Mouse (Mus musculus) urinary bladder, adult 18-20 months (tissue): ENCODE results near the gene Gm2a.
"Not testable (repeated sequence)": the region's sequence is repeated elsewhere in the genome, so short reads cannot be mapped to it uniquely, and the experiment has no call there.

Source experiments
- DNase-seq, 2 experiments: peaks; one replicate each; pipeline ENCODE4 v3.0.0; 2022; ENCODE audit warnings: low spot score in 2 of 2, mixed read lengths in 2 of 2

The Gm2a gene

DNA sequence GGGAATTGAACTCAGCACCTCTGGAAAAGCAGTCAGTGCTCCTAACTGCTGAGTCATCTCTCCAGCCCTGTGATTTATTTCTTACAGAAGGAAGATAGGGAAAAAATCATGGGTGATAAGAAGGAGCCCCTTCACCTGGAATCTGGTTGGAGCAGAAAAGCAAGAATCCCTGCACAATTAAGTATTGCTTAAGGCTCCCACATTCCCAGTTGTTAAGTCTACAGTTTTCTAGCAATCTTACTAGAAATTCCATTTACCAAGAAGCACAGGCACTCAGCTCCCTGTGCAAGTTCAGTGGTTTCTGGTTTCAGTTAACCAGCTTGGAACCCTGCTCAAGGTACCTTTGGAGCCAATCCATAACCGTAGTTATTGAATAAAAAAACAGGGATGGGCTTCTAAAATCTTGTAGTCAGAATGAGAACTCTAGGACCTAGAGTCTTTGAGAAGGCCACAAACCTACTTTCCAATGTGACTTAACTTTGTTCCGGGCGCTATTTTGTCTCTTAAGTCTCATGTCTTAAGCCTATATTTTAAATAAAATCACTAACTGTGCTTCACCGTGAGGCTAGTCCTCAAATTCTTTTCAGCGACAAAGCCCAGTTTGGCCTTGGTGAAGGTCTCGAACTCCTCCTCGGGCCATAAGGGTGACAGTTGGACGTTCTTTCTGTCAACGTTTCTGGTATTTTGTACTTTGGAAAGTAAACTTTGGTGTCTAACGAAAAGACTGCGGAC lies 1.0 kb upstream of the Gm2a start:
- DNase-seq = no peak

DNA sequence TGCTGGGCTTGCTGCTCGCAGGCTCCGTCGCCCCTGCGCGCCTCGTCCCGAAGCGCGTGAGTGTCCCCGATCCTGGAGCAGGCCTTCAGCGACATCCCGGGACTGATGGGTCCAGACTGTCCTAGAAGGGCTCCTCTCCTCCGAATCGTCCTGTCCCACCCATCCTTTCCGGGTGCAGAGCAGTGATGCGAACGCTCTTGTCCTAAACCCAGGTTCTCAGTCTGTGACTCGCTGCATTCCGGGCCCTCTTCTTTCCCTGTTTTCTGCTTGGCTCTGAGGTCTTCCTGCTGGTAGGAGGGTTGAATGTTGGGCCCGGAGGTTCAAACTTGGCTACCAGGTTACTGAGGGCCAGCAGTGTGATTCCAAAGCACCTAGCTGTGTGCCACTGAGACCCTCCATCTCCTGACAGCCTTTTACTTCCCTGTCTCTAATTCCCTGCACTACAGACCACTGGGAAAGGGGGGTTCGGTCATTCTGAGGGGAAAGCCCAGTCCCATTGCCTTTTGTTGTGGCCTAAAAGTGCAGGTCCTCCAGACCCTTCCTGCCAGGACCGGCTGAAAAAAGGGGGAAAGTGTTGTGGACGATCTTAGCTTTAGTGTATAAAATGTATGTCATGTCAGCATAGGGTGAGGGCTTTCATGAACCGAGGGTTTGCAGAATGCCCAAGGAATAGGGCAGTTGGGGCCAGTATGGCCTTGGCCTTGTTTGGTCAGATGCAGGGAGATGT lies 437 bp downstream of the Gm2a start:
- no peak for DNase-seq

DNA sequence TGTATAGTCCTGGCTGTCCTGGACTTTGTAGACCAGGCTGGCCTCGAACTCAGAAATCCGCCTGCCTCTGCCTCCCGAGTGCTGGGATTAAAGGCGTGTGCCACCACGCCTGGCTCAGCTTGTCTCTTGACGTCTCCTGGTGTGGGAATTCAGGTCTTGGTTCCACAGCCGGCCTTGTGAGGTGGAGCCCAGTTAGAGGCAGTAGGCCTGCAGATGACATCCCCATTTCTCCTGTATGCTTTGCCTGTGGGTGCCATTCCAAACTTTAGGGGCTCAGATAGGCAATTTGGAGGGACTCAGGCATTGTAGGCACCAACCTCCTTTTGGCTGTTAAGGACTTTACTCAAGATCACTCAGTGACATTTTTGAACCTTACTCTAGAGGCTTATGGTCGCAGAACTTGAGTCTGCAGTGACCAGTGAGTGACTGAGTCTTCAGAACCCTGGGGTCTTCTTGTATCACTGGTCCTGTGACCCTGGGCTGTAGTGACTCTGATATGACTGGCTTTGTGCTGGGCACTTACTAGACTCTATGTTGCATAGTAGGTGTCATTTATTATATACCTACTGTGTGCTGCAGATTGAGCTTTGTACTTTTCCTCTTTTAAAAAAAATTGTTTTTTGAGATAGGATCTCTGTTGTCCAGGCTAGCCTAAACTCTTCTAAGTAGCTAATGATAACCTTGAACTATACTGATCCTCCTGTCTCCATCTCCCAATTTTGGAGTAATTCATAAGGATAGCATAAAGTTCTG lies 1.3 kb downstream of the Gm2a start:
- DNase-seq = no peak

DNA sequence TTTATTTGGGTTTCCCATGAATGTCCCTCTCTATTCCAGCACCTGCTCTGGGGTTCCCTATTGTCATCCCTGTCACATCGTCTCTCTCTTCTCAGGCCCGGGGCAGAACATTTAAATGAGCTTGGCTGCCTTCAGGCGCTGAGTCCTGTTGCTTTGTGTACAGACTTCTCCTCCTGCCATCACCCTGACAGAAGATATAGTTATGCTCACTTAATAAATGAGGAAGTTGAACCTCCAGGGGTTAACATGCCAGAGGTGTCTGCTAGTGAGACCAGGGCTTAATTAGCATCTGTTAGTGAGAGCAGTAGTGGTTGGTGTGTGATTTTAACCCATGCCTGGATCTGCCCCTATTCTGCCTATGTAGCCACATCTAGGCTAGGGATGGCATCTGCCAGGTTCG lies 2.0 kb downstream of the Gm2a start:
- no peak for DNase-seq

DNA sequence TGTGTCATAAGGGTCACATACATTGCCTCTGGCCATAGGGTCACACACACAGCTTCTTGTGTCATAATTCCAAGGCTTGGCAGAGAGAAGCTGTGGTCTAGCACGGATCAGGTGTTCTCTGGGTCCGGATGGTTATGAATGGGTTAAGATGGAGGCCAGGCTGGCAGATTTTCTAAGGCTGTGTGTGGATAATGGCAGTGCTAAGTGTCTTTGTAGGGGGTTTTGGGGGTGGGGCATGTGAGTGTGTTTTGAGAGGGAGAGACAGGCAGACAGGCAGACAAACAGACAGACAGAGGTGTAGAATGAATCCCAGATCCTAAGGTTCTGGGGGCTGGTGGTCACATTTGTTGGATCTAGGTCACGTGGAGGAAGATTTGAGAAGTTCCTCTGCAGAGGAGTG lies 4.1 kb downstream of the Gm2a start:
- DNase-seq = no peak

DNA sequence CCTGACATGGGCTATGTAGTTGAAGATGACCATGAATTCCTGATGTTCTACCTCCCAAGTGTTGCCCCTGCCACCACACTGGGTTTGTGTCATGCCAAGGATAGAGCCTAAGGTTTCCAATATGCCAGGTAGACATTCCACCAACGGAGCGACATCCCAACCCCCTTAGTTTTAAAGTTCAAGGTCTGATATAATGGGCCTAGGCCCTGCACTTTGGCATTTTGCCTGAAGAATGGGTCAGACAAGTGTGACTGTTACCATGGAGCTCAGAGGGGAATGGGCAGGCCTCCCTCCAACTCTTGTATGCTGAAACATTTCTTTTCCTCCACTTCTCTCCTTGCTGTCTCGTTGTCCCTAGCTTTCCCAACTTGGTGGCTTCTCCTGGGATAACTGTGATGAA lies 5.3 kb downstream of the Gm2a start:
- DNase-seq = no peak

DNA sequence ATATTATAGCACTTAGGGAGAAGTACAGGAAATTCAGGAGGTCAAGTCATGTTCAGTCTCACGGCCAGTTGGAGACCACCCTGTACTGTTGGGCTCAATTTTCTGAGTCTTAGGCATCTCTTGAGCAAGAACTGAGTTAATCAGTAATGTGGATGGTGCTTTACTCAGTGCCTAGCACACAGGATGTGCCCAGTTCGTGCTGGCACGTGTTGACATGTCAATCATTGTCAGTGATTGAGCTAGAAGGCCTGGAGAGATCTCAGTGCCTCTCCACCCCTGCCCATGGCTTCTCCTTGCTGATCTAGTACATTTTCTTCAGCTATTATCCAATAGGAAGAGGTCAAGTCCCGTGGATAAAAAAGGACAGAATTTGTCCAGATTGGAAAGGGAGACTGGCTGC lies 7.5 kb downstream of the Gm2a start:
- no peak for DNase-seq

DNA sequence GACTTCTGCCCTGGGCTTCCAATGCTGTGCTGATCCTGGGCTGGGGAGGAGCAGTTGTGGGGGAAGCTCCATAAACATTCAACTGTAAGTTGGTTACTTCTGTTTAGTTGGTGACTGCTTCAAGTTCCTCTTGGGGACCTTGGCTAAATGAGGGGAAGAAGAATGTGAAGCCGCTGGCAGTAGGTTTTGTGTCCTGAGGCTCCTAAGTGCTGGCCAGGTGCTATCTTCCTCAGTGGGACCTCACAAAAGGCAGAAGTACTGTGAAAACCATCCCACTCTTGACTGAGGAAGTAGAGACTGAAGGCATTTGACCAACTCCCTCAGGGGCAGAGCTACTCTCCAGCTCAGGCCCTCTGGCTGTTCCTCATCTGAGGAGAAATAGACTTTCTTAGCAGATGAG lies 8.7 kb downstream of the Gm2a start:
- DNase-seq = no peak

DNA sequence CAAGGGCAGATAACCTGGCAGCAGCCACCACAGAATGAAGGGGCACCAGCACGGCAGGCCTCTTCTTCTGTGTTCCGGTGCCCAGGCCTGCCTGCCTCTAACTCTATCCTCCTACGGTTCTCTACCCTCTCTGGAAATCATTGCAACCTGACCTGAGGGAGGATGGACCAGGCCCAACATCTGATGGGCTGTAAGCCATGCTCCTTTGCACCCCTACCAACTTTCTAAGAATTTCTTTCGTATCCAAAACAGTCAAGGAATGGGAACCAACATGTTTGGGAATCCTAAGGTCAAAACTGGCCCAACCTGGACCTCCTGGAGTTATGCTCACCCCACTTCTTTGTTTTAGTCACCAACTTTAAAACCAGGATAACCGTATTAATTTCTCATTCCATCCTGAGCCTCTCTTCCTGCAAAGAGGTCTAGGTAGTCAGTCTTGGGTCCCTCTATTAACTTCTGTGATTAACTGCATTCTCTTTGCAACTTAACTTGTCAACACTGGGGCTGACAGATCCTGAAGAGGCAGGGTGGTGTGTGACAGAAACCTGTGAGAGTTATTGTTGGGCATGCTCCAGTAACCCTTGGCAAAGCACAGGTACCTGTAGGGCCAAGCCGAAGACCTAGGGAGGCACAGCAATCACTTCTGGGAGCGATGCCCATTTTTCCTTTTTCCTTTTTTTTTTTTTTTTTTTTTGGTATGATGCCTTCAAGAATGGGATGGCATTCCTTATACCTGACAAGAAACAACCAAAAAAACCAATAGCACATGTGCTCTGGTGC lies 11.8 kb downstream of the Gm2a start:
- no peak for DNase-seq

DNA sequence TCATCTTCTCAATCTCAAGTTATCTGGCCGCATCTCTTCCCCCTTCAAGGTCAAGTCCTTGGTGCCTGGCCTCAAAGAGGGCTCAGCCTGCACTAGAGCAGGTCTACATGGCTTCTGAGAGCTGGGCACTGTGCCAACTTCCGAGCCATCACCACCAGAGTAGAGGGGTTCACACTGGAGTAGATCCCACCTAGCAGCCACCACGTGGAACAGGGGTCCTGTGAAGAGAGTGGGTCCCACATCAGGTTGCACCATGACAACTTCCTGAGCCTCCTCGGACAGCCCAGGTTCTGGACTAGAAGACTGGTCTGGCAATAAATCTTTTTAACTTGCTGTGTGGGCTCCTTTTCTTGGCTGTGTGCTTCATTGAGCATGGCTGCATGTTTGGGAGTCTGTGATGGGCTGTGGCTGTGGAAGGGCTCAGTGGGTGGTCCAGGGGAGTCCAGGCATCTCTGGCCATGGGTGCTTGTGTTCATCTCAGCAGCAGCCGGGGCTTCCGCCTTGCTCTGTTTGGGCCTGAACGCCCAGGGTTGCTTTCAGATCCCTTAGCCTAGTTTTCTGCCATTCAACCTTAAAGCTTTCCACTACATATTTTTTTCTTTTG lies 12.8 kb downstream of the Gm2a start:
- DNase-seq = no peak

DNA sequence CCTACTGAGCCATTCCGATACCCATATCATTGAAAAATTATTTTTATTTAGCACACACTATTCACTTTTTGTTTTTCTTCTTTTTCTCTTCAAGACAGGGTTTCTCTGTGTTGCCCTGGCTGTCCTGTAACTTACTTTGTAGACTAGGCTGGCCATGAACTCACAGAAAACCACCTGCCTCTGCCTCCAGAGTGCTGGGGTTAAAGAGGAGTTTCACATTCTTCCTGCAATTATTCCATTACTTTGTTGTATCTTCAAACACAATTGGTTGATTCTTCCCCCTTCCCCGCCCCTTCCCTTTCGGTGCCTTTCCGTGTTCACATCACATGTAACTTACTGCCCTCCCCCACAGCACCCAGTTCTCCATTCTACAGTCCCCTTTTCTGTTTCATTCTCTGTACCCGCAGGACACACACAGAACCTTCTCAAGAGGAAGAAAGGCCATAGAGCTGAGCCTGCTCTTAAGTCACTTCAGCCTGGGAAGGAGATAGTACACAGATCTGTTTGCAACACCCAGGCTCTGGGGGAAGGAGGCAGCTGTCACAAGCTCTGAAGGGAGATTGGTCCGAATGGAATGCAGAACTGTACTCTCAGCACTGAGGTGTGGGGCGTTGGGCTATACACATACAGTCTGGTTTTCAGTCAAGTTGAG lies 15.4 kb downstream of the Gm2a start:
- no peak for DNase-seq

DNA sequence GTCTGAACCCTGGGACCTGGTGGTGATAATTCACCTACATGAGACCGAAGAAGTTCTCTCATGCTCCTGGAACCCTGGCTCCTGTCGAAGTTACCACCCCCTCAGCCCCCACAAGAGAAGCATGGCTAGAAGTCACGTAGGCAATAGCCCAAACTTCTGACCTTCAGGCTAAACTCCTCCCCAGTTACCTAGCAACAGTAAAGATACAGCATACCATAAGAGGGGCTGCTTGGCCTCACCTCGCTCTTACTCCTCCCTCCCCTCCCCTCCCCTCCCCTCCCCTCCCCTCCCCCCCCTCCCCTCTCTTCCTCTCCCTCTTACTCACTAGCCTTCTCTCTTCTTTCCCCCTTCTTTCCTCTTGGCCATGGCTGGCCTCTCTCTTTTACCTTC lies 15.9 kb downstream of the Gm2a start:
- not testable (repeated sequence) for DNase-seq

DNA sequence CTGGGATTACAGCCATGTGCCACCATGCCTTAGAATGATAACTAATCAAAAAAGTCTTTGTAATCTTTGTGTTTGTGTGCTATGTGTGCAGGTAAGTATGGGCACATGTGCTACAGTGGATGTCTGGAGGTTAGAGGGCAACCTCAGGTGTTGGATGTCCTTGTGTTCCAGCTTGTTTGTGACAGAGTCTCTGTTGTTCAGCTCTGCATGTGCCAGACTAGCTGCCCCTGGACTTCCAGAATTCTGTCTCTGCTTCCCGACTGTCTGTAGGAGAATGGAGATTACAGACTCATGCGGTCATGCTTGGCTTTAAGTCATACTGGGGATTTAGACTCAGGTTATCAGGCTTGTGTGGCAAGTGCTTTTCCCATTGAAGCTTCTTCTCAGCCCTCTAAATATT lies 16.4 kb downstream of the Gm2a start:
- DNase-seq = no peak

DNA sequence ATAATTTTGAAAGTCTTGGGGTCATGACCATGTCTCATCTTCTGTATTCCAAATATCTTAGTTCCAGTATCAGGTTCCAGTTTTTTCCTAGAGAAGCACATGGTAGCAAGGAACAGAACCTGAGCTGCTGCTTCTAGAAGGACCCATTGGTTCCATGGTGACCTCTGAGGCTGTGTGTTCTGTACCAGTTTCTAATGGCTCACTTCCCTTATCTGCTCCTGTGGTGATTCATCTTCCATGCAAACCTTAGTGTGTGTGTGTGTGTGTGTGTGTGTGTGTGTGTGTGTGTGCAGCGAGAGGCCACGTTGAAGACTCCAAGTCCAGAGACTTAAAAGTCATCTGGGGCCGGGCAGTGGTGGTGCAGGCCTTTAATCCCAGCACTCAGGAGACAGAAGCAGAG lies 18.1 kb downstream of the Gm2a start:
- DNase-seq = no peak

DNA sequence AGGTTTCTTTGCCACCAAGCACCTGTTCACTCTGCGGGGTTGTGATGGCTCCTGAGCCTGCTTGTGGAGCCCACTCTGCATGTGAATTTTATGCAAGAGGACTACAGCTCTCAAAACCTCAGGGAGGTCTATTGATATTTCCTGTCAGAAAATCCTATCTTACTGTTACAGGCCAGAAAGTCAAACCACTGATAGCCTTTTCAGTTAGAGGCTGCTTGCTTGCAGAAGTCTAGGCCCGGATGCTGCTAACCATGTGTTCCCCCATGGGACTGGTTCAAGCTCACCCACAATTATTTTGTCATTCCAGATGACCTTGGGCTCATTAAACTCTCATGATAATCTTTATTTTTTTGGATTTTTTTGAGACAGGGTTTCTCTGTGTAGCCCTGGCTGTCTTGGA lies 19.1 kb downstream of the Gm2a start:
- no peak for DNase-seq

DNA sequence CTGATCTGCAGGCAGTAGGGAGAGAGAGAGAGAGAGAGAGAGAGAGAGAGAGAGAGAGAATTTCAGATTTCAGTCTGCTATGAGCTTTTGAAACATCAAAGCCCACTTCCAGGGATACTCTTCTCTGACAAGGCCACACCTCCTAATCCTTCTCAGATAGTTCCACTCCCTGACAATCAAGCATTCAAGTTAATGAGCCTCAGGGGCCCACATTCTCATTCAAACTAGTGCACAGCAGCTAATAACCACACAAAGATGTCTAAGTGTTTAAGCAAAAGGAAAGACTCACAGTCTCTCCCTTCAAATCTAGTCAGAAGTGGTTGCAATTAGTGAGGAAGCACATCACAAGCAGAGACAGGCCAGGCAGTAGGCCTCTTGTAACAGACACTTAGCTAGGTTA lies 22.4 kb downstream of the Gm2a start:
- no peak for DNase-seq

DNA sequence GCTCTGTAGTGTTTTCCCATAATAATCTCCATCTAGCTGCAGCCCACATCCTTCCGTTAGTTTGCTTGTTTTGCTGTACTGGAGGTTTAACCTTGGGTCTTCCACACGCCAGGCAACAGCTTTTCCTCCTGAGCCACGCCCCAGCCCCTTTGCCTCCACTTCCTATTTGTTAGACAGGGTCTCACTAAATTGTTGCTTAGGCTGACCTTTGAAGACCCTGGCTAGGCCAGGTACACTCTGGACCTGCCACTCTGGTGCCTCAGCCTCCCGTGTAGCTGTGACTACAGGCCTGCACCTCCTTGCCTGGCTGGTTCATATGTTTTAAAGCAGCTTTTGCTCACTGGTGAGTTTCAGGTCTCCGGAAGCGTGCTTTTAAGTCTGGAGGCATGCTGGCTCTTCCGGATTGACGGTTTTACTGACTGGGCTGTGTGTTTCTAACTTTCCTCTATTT lies 22.9 kb downstream of the Gm2a start:
- DNase-seq = no peak

DNA sequence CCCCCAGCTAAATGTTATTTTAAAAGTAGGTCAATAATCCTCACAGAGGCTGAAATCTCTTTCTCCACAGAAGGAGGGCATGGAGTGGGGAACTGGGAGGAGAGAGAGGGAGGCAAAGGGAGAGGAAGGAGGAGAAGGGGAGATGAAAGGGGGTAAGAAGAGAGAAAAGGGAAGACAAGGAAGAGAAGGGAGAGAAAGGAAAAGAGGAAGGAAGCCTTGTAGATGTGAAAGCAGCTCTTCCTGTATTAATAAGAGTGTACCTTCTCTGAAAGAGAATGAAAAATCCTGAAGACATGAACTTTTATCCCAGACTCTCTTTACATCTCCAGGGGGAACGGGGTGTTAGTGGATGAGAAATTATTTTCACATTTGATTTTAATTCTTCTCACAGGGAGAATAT lies 23.5 kb downstream of the Gm2a start:
- no peak for DNase-seq

DNA sequence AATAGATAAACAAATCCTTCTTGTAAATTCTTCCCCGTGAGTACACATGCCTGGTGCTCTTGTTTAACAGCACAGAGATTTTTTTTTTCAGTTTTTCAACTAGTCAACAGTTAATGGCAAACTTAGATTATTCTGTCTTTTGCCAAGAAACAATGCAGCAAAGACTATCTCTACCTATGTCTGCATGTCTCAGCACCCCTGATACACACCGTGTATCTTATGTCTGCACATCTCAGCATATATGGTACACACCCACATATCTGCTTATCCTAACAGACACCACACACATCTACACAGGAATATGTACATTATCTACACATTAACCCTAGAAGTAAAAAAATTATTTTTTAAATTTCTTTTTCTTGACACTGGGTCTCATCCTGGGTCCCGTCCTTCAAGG lies 28.7 kb downstream of the Gm2a start:
- no peak for DNase-seq

DNA sequence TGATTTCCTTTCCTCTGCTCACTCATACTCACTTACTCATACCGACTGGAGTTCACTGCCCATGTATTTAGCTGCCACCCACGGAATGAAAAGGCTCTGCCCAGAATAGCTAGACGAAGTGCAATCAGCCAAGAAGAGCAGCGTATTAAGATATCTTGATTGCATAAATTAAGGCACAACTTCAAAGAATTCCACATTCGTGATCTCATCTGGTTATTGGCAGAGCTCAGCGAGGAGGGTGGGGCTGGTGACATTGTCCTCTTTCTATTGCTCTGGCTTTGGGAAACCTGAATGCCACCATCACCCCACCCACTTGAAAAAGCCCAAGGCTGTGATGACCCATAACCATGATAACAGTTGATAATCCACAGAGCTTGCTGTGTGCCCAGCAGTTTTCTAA lies 30.0 kb downstream of the Gm2a start:
- no peak for DNase-seq

DNA sequence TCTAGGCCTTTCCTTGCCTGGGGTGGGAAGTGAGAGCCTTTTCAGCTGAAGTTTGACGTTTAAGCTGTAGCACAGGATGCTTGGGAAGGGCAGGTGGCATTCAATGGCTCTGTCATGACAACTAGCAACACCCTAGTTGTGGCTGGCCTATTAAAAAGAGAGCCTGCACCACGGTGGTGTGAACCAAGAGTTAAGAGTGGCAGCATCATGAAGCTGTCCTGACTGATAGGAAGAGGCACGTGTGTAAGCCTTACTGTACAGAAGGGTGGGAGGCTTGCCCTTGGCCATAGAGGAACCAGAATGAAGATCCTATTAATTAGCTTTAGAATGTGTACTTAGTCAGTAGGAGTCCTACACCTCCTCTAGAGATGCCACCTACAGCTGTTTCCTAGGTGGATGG lies 30.5 kb downstream of the Gm2a start:
- no peak for DNase-seq
